Mouse (Mus musculus): ENCODE measurements around the gene Padi6. TPM values are rescaled to one million over a fixed set of nuclear protein-coding genes. Genes with fewer than 3 reads are reported as not detected.
A peak's percentile ranks its signal among the peaks of the same experiment; 100 is the strongest.

Padi6 gene
- polyA plus RNA-seq, 1 experiment from 2014 or later, result not detected

DNA sequence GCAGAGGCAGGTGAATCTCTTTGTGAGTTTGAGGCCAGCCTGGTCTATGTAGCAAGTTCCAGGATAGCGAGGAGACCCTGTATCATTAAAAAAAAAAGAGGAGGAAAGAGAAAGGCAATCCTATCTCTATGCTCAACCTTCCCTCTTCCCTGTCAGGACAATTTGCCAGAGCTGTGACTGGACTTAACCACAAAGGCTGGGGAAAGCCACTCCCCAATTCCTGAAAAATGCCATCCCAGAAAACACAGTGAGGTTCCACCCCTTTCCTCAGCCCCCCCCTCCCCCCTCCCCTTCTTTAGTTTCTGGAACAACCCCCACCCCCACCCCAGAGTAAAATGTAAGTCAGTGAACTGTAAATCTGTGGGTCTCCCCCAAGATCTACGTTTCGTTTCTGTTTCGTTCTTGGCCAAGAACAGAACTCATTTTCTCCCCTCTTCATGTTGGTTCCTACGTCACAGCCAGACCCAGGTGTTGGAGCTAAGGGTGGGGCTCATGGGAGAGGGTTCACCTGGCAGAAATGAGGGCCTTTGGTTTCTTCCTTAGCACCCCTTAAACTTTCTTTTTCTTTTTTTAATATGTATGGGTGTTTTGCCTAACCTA is 53.5 kb downstream of the Padi6 start:
- H3K4me1 ChIP-seq (replicated peaks), result peaks cover 12% of the 10 kb centered on the region
- no peak overlapping the region for H3K27ac ChIP-seq (replicated peaks)
- no peak for ATAC-seq (ENCODE audit: low FRiP score, low read depth)
- H3K9me3 ChIP-seq, result no peaks in the 10 kb centered on the region
- no peak overlapping the region for H3K4me2 ChIP-seq
- H3K27me3 ChIP-seq, result 0 out of 2 replicates have a peak, but pooled peaks cover 2% of the 10 kb centered on the region
- H3K36me3 ChIP-seq, result no peaks in the 10 kb centered on the region
- WGBS, result 90% methylated on average over 5 of the region's 5 CpGs
- H3K9ac ChIP-seq, result no peak overlapping the region
- no peak overlapping the region for H3K4me3 ChIP-seq

DNA sequence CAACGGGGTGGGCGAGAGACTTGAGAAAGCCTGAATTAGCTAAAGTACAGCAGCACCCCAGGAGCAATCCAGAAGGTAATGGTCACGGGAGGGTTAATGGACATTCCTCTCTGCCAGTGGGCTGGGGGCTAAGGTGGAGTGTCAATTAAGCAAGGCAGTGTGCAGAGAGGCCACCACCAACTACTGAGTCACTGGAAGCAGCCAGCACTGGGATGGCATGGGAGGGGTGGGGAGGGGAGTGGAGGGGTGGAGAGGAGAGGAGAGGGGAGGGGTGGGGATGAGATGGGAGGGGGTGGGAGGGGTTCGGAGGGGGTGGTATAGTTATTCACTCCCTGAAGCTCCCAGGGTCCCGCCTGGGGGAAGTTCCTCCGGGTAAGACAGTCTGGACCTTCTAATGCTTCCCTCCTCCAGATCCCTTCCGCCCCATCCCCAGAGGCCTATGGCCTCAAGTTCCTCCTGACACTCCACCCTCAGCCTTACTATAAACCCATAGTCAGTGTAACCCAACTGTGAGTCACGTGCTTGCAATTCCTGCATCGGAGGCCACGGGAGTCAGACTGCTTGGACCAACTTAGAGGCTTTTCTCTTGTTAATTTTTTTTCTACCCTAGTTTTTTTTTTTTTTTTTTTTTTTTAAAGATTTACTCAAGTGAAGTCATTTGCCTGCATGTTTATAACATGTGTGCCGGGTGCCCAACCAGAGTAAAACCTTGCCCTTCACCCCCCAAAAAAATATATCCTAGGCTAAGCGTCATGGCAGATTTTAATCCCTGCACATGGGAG is 54.2 kb downstream of the Padi6 start:
- no peak for ATAC-seq (ENCODE audit: low FRiP score, low read depth)
- Histone ChIP-seq H3K27ac (replicated peaks) (no peak overlapping the region), H3K9ac (no peak overlapping the region), H3K4me3 (no peak overlapping the region), H3K9me3 (no peaks in the 10 kb centered on the region), H3K4me2 (no peak overlapping the region), H3K36me3 (no peaks in the 10 kb centered on the region), H3K27me3 (0 out of 2 replicates have a peak, but pooled peaks cover 2% of the 10 kb centered on the region), H3K4me1 (replicated peaks) (peaks cover 16% of the 10 kb centered on the region)
- 74% methylated on average over 9 of the region's 12 CpGs for WGBS

DNA sequence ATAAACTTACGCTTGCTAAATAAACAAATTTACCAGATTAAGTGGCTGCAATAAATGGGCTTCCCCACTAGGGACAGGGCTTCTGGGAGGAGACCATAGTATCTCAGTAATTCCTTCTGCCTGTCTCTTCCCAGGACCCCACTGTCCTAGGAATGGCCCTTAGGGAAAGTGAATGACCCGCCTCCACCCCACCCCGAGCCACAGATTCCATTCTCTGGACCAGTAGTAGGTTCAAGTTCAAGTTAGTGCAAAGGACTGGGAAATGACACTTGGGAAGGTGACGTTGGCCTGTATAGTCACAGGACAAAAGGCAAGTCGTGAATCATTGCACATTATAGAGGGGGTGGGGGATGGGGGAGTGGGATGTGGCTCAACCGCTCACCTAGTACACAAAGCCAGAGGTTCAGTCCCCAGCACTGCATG is 57.6 kb downstream of the Padi6 start:
- no peak for ATAC-seq (ENCODE audit: low FRiP score, low read depth)
- WGBS, result 41% methylated on average over 6 of the region's 6 CpGs
- H3K9me3 ChIP-seq, result no peaks in the 10 kb centered on the region
- H3K36me3 ChIP-seq, result no peaks in the 10 kb centered on the region
- H3K4me3 ChIP-seq, result no peak overlapping the region
- peaks cover 16% of the 10 kb centered on the region for H3K4me1 ChIP-seq (replicated peaks)
- H3K27ac ChIP-seq (replicated peaks), result no peak overlapping the region
- H3K4me2 ChIP-seq, result peak overlapping the region; percentile 27
- H3K27me3 ChIP-seq, result 0 out of 2 replicates have a peak, but pooled peaks cover 2% of the 10 kb centered on the region
- no peak overlapping the region for H3K9ac ChIP-seq

DNA sequence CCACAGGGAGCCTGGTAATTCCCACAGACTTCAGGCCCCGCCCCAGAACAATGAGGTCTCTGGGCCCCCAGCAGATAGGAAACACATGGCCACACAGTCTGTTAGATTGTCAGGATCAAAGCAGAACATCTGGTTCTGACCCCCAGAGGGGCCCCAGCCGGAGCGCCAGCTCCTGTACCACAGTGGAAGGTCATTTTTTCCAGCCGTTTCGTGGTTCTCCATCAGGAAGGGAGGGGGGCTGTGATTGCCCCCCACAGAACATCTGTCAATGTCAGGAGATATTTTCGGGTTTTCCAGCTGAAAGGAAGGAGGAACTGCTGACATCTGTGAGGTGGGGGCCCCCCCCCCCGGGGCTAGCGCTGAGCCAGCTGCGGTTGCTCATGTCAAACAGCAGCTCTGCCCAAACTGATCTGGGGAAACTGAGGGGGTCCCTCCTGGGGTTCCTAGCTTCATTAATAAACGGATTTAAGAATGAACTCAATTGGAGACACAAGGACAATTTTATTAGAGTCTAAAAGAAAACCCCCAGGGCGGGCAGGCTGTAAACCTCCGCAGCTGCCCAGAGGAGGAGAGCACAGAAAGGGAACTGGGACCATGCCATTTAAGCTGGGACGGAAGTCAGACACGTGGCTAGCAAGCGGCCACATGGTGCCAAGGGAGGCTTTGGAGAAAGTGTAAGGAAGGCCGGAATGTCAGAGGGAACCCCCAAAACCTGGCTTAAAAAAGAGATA is 58.1 kb downstream of the Padi6 start:
- H3K27me3 ChIP-seq, result 0 out of 2 replicates have a peak, but pooled peaks cover 2% of the 10 kb centered on the region
- H3K36me3 ChIP-seq, result no peaks in the 10 kb centered on the region
- H3K9ac ChIP-seq, result no peak overlapping the region
- no peaks in the 10 kb centered on the region for H3K9me3 ChIP-seq
- ATAC-seq (ENCODE audit: low FRiP score, low read depth), result no peak
- 6% methylated on average over 16 of the region's 16 CpGs for WGBS
- H3K4me1 ChIP-seq (replicated peaks), result peaks cover 18% of the 10 kb centered on the region
- no peak overlapping the region for H3K4me3 ChIP-seq
- peak overlapping the region; percentile 27 for H3K4me2 ChIP-seq
- no peak overlapping the region for H3K27ac ChIP-seq (replicated peaks)

- Histone ChIP-seq H3K27me3 (0 out of 2 replicates have a peak, but pooled peaks cover 2% of the 10 kb centered on the region), H3K9ac (no peak overlapping the region), H3K9me3 (no peaks in the 10 kb centered on the region), H3K4me1 (replicated peaks) (peaks cover 18% of the 10 kb centered on the region), H3K4me3 (no peak overlapping the region), H3K27ac (replicated peaks) (no peak overlapping the region), H3K36me3 (no peaks in the 10 kb centered on the region), H3K4me2 (no peak overlapping the region)
- ATAC-seq (ENCODE audit: low FRiP score, low read depth), result no peak
- 37% methylated on average over 8 of the region's 8 CpGs for WGBS
Observed at GRCm38 (mm10) chr4:140683608-140684007, 58.8 kb downstream of the Padi6 start.

DNA sequence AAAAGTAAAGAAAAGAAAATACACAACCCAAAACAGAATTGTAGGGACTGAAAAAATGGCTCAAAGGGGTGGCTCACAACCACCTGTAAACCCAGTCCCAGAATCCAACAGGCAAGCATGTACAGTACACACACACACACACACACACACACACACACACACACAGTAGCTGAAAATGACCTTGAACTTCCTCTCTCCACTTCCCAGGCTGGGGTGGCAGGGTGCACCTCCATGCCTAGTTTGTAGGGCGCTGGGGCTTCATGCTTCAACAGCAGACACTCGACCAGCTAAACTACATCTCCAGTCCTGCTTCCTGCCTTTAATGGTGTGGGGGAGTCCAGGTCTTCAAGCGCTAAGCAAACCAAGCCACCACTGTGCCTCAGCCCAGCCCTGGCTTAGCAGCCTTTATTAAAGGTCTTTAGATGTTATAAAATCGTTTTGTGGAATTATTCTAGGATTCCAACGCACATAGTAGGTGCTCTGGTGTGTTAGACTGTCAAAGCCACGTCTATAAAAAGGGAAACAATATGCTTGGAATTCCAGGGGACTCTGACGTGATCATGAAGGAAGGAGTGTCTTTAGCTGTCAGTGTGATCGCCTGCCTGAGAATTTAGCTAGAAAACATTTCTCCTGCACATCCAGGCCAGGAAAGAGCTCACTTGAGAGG is 61.6 kb downstream of the Padi6 start:
- no peak overlapping the region for H3K4me3 ChIP-seq
- no peak overlapping the region for H3K4me2 ChIP-seq
- ATAC-seq (ENCODE audit: low FRiP score, low read depth), result no peak
- no peak overlapping the region for H3K27ac ChIP-seq (replicated peaks)
- H3K4me1 ChIP-seq (replicated peaks), result peaks cover 18% of the 10 kb centered on the region
- H3K36me3 ChIP-seq, result no peaks in the 10 kb centered on the region
- 0 out of 2 replicates have a peak, but pooled peaks cover 2% of the 10 kb centered on the region for H3K27me3 ChIP-seq
- H3K9ac ChIP-seq, result no peak overlapping the region
- H3K9me3 ChIP-seq, result no peaks in the 10 kb centered on the region
- WGBS, result 66% methylated on average over 8 of the region's 8 CpGs

- ATAC-seq (ENCODE audit: low FRiP score, low read depth), result no peak
- H3K4me2 ChIP-seq, result peak overlapping the region; percentile 19; the same call in 1 of the 2 replicates
Observed at GRCm38 (mm10) chr4:140679723-140680380, 62.6 kb downstream of the Padi6 start.

DNA sequence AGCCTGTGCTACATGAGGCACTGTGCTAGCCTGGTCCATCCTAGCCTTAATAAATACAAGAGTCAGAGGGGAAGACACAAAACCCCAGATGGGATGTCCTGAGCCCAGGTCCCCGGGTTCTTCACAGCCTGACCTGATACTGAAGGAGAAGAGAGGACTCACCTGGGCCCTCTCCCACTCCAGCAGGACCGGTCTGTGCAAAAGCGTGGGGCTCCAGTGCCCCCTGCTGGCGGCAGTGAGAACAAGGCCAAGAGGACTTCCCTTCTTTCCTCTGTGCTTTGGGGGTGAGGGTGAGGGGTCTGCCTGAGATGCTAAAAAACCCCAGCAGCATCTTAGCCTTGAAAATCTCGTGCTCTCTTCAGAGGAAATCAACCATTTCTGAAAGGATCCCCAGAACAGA is 63.4 kb downstream of the Padi6 start:
- Histone ChIP-seq H3K9me3 (no peaks in the 10 kb centered on the region), H3K27ac (replicated peaks) (no peak overlapping the region), H3K4me1 (replicated peaks) (peaks cover 8% of the 10 kb centered on the region), H3K9ac (no peak overlapping the region), H3K4me3 (no peak overlapping the region), H3K36me3 (no peaks in the 10 kb centered on the region), H3K27me3 (no peaks in the 10 kb centered on the region), H3K4me2 (no peak overlapping the region)
- no peak for ATAC-seq (ENCODE audit: low FRiP score, low read depth)
- WGBS, result 10% methylated on average over 5 of the region's 5 CpGs

More at GRCm38 (mm10) chr4:140679723-140680380, 62.6 kb downstream of the Padi6 start:
- Histone ChIP-seq H3K27ac (replicated peaks) (no peak overlapping the region), H3K27me3 (no peaks in the 10 kb centered on the region), H3K4me3 (no peak overlapping the region), H3K9ac (no peak overlapping the region), H3K9me3 (no peaks in the 10 kb centered on the region), H3K36me3 (no peaks in the 10 kb centered on the region), H3K4me1 (replicated peaks) (peaks cover 16% of the 10 kb centered on the region)
- WGBS, result 27% methylated on average over 16 of the region's 18 CpGs

Small RNAs within 50 kb of the gene (microRNA-seq; reads per million reads assigned to microRNA genes)
- gene Gm23045 (not detected), gene Gm25951 (not detected)

Other genes starting within 250 kb of the Padi6 start
- gene Arhgef10l, start 76.6 kb downstream of the Padi6 start, polyA plus RNA-seq (2015; fragmentation: Nextera tagmentation; extraction: Ambion mirVana), result 26.2 and 28.2 TPM in 2 replicates
- 25.0 and 28.8 TPM in 2 replicates for gene Rcc2, start 42.1 kb downstream of the Padi6 start, polyA plus RNA-seq (2015; fragmentation: Nextera tagmentation; extraction: Ambion mirVana)
- gene Padi4, start 31.6 kb upstream of the Padi6 start, polyA plus RNA-seq (2015; fragmentation: Nextera tagmentation; extraction: Ambion mirVana), result 0.09 TPM in 2 replicates
- not detected in 2 replicates for gene Padi3, start 68.0 kb upstream of the Padi6 start, polyA plus RNA-seq (2015; fragmentation: Nextera tagmentation; extraction: Ambion mirVana)
- 0.06 TPM in 1 of 2 replicates, not detected in the other for gene Padi1, start 103.1 kb upstream of the Padi6 start, polyA plus RNA-seq (2015; fragmentation: Nextera tagmentation; extraction: Ambion mirVana)
- gene Padi2, start 163.7 kb upstream of the Padi6 start, polyA plus RNA-seq (2015; fragmentation: Nextera tagmentation; extraction: Ambion mirVana), result 1.2 and 2.2 TPM in 2 replicates
- 480 TPM in 2 replicates for gene Sdhb, start 218.6 kb upstream of the Padi6 start, polyA plus RNA-seq (2015; fragmentation: Nextera tagmentation; extraction: Ambion mirVana)
- 181 and 193 TPM in 2 replicates for gene Atp13a2, start 244.2 kb upstream of the Padi6 start, polyA plus RNA-seq (2015; fragmentation: Nextera tagmentation; extraction: Ambion mirVana)